ENCODE assay signal across 19 mouse cellular contexts in the genomic region with DNA sequence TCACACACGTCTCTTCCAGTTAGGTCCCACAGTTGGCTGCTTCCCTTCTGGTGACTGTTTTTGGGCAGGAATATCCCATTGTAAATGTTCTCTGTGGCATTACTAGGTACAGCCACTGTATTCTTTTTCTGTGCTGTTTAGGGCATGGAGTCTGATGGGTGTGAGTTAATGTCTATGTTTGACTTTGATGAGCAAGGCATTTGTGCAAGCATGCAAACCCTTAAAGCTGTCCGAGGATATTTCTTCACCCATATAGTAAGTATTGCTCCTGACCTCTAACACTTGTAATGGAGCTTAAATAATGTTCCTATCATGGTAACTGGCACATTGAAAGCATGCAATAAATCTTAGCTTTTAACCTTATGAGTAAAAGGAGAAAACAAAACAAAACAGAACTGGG.
A peak's percentile ranks its signal among the peaks of the same experiment; 100 is the strongest.
DNase-seq lines count a peak whose midpoint lies in the region; ATAC-seq and TF ChIP-seq lines count a peak whose summit lies in the region.
"Had no signal": no experiment of that assay in that cellular context is flagged by ENCODE, and none has a peak within 500 bp of the region (broad histone marks: within the 10 kb centered on the region; RNA-seq: fewer than 3 reads in every experiment).

No protein-coding gene starts in this region.

- H3K36me3 ChIP-seq in hindbrain, embryonic 11.5 days (ENCODE audit: control insufficient read depth, insufficient read depth, low read length): no peaks in the 10 kb centered on the region
- H3K36me3 ChIP-seq in hindbrain, postnatal 0 days (ENCODE audit: insufficient read depth, low read length): no peaks in the 10 kb centered on the region
- H3K36me3 ChIP-seq in neural tube, embryonic 12.5 days: no peaks in the 10 kb centered on the region
- H3K36me3 ChIP-seq in neural tube, embryonic 15.5 days: no peaks in the 10 kb centered on the region
- no peaks in the 10 kb centered on the region for H3K36me3 ChIP-seq in neural tube, embryonic 14.5 days (ENCODE audit: control insufficient read depth, insufficient read depth, low read length)
- no peaks in the 10 kb centered on the region for H3K36me3 ChIP-seq in forebrain, postnatal 0 days (ENCODE audit: insufficient read depth)
- H3K36me3 ChIP-seq: embryonic facial prominence, embryonic 10.5 days; embryonic facial prominence, embryonic 12.5 days; forebrain, embryonic 15.5 days had no signal

- H3K4me1 ChIP-seq in hindbrain, embryonic 11.5 days (replicated peaks; ENCODE audit: control insufficient read depth, insufficient read depth, low read length): no peaks in the 10 kb centered on the region
- H3K4me1 ChIP-seq in hindbrain, postnatal 0 days (ENCODE audit: insufficient read depth, low read length): no peaks in the 10 kb centered on the region
- H3K4me1 ChIP-seq in neural tube, embryonic 12.5 days: no peaks in the 10 kb centered on the region
- H3K4me1 ChIP-seq in neural tube, embryonic 15.5 days: peaks cover 3% of the 10 kb centered on the region
- no peaks in the 10 kb centered on the region for H3K4me1 ChIP-seq in neural tube, embryonic 14.5 days (ENCODE audit: control insufficient read depth, insufficient read depth, low read length)
- H3K4me1 ChIP-seq in forebrain, postnatal 0 days (ENCODE audit: insufficient read depth): 0 out of 2 replicates have a peak, but pooled peaks cover 3% of the 10 kb centered on the region
- H3K4me1 ChIP-seq: embryonic facial prominence, embryonic 10.5 days; embryonic facial prominence, embryonic 12.5 days; forebrain, embryonic 13.5 days; forebrain, embryonic 15.5 days had no signal

- TF ChIP-seq CTCF in hindbrain, postnatal 0 days (IDR thresholded peaks at IDR 0.05; ENCODE audit: low read depth): no peak
- TF ChIP-seq CTCF in forebrain, postnatal 0 days (IDR thresholded peaks at IDR 0.05; ENCODE audit: low read depth): no peak

- no peaks in the 10 kb centered on the region for H3K27me3 ChIP-seq in hindbrain, embryonic 11.5 days (ENCODE audit: control insufficient read depth, insufficient read depth, low read length)
- H3K27me3 ChIP-seq in hindbrain, postnatal 0 days (ENCODE audit: insufficient read depth, low read length): no peaks in the 10 kb centered on the region
- no peaks in the 10 kb centered on the region for H3K27me3 ChIP-seq in neural tube, embryonic 12.5 days (replicated peaks)
- H3K27me3 ChIP-seq in neural tube, embryonic 15.5 days (replicated peaks): no peaks in the 10 kb centered on the region
- no peaks in the 10 kb centered on the region for H3K27me3 ChIP-seq in neural tube, embryonic 14.5 days (ENCODE audit: control insufficient read depth, insufficient read depth, low read length)
- H3K27me3 ChIP-seq in forebrain, postnatal 0 days (ENCODE audit: insufficient read depth, low read length): no peaks in the 10 kb centered on the region
- H3K27me3 ChIP-seq: embryonic facial prominence, embryonic 12.5 days; forebrain, embryonic 13.5 days; forebrain, embryonic 15.5 days had no signal

- DNase-seq in hindbrain, embryonic 11.5 days (ENCODE audit: low spot score): no peak
- DNase-seq in hindbrain, postnatal 0 days (ENCODE audit: low spot score): no peak
- peak; percentile 27 for DNase-seq in adipocyte (ENCODE audit: low spot score)
- DNase-seq in forebrain, postnatal 0 days: no peak
- DNase-seq: adrenal gland, adult 8-10 months; adrenal gland, postnatal 14 days; adrenal gland, postnatal 36 days; cerebellum, adult 11-12 months; cerebellum, adult 2 months; cerebellum, adult 9-10 months; cerebellum, postnatal 10 days; cerebellum, postnatal 25 days had no signal

- WGBS in hindbrain, embryonic 11.5 days: 47% methylated on average over 2 of the region's 2 CpGs
- WGBS in hindbrain, postnatal 0 days: 49% methylated on average over 2 of the region's 2 CpGs
- WGBS in neural tube, embryonic 12.5 days: 37% methylated on average over 2 of the region's 2 CpGs
- WGBS in neural tube, embryonic 15.5 days: 37% methylated on average over 2 of the region's 2 CpGs
- WGBS in neural tube, embryonic 14.5 days: 31% methylated on average over 2 of the region's 2 CpGs
- 74% methylated on average over 2 of the region's 2 CpGs for WGBS in forebrain, postnatal 0 days

- H3K27ac ChIP-seq in hindbrain, embryonic 11.5 days (ENCODE audit: low read depth, low read length): no peak overlapping the region
- no peak overlapping the region for H3K27ac ChIP-seq in hindbrain, postnatal 0 days
- H3K27ac ChIP-seq in neural tube, embryonic 12.5 days: no peak overlapping the region
- no peak overlapping the region for H3K27ac ChIP-seq in neural tube, embryonic 15.5 days (replicated peaks)
- H3K27ac ChIP-seq in neural tube, embryonic 14.5 days (ENCODE audit: low read depth, low read length): no peak overlapping the region
- H3K27ac ChIP-seq in forebrain, postnatal 0 days (ENCODE audit: low read depth, low read length): no peak overlapping the region
- H3K27ac ChIP-seq: embryonic facial prominence, embryonic 10.5 days; embryonic facial prominence, embryonic 12.5 days; forebrain, embryonic 13.5 days; forebrain, embryonic 15.5 days had no signal

- no peak overlapping the region for H3K4me3 ChIP-seq in hindbrain, embryonic 11.5 days (ENCODE audit: low read depth, low read length)
- H3K4me3 ChIP-seq in hindbrain, postnatal 0 days (ENCODE audit: low read length): no peak overlapping the region
- no peak overlapping the region for H3K4me3 ChIP-seq in neural tube, embryonic 12.5 days
- no peak overlapping the region for H3K4me3 ChIP-seq in neural tube, embryonic 15.5 days (replicated peaks)
- no peak overlapping the region for H3K4me3 ChIP-seq in neural tube, embryonic 14.5 days (ENCODE audit: low read depth, low read length)
- H3K4me3 ChIP-seq in forebrain, postnatal 0 days (ENCODE audit: low read depth, low read length): no peak overlapping the region
- H3K4me3 ChIP-seq: embryonic facial prominence, embryonic 10.5 days; embryonic facial prominence, embryonic 12.5 days; forebrain, embryonic 13.5 days; forebrain, embryonic 15.5 days had no signal

- peak; percentile 17; the same call in 1 of the 2 replicates for ATAC-seq in hindbrain, embryonic 11.5 days (ENCODE audit: low FRiP score)
- no peak for ATAC-seq in hindbrain, postnatal 0 days
- ATAC-seq in neural tube, embryonic 12.5 days (ENCODE audit: low FRiP score, low read depth): peak; percentile 58
- ATAC-seq in neural tube, embryonic 15.5 days (ENCODE audit: low FRiP score): no peak
- ATAC-seq in neural tube, embryonic 14.5 days (ENCODE audit: low read depth): peak; percentile 77
- ATAC-seq in forebrain, postnatal 0 days: no peak
- ATAC-seq: forebrain, embryonic 13.5 days; forebrain, embryonic 15.5 days had no signal

- H3K9ac ChIP-seq in hindbrain, embryonic 11.5 days (ENCODE audit: low read depth, low read length): no peak overlapping the region
- H3K9ac ChIP-seq in hindbrain, postnatal 0 days (replicated peaks; ENCODE audit: low read length): no peak overlapping the region
- H3K9ac ChIP-seq in neural tube, embryonic 12.5 days: no peak overlapping the region
- H3K9ac ChIP-seq in neural tube, embryonic 15.5 days (replicated peaks): no peak overlapping the region
- H3K9ac ChIP-seq in neural tube, embryonic 14.5 days (replicated peaks; ENCODE audit: low read depth, low read length): no peak overlapping the region
- H3K9ac ChIP-seq in forebrain, postnatal 0 days: no peak overlapping the region
- H3K9ac ChIP-seq: embryonic facial prominence, embryonic 12.5 days; forebrain, embryonic 13.5 days; forebrain, embryonic 15.5 days had no signal

- H3K4me2 ChIP-seq in hindbrain, embryonic 11.5 days (replicated peaks; ENCODE audit: low read depth, low read length): no peak overlapping the region
- H3K4me2 ChIP-seq in hindbrain, postnatal 0 days (ENCODE audit: low read depth, low read length): no peak overlapping the region
- no peak overlapping the region for H3K4me2 ChIP-seq in neural tube, embryonic 12.5 days (replicated peaks)
- no peak overlapping the region for H3K4me2 ChIP-seq in neural tube, embryonic 15.5 days
- no peak overlapping the region for H3K4me2 ChIP-seq in neural tube, embryonic 14.5 days (ENCODE audit: low read depth, low read length)
- H3K4me2 ChIP-seq in forebrain, postnatal 0 days (ENCODE audit: low read depth): no peak overlapping the region
- H3K4me2 ChIP-seq: embryonic facial prominence, embryonic 12.5 days; forebrain, embryonic 13.5 days; forebrain, embryonic 15.5 days had no signal

- no peaks in the 10 kb centered on the region for H3K9me3 ChIP-seq in hindbrain, embryonic 11.5 days (ENCODE audit: control insufficient read depth, low read length)
- no peaks in the 10 kb centered on the region for H3K9me3 ChIP-seq in hindbrain, postnatal 0 days (ENCODE audit: low read length)
- H3K9me3 ChIP-seq in neural tube, embryonic 12.5 days: no peaks in the 10 kb centered on the region
- H3K9me3 ChIP-seq in neural tube, embryonic 15.5 days (replicated peaks): no peaks in the 10 kb centered on the region
- no peaks in the 10 kb centered on the region for H3K9me3 ChIP-seq in neural tube, embryonic 14.5 days (ENCODE audit: control insufficient read depth, low read length)
- no peaks in the 10 kb centered on the region for H3K9me3 ChIP-seq in forebrain, postnatal 0 days (ENCODE audit: low read length)
- H3K9me3 ChIP-seq: embryonic facial prominence, embryonic 10.5 days; embryonic facial prominence, embryonic 12.5 days; forebrain, embryonic 13.5 days; forebrain, embryonic 15.5 days had no signal

Comparison
In these comparisons a context has a peak if more than half of its experiments do, and no peak if none do; other contexts are left out.
1. ATAC-seq: peak in hindbrain, embryonic 11.5 days (single experiment), neural tube, embryonic 12.5 days (single experiment) and neural tube, embryonic 14.5 days (single experiment); none in hindbrain, postnatal 0 days (single experiment), neural tube, embryonic 15.5 days (single experiment) and forebrain, postnatal 0 days (single experiment).